Mouse (Mus musculus): Measurements from ENCODE around the gene Ccser1. TPM values are rescaled to one million over a fixed set of nuclear protein-coding genes. Genes with fewer than 3 reads are reported as not detected.
A peak's percentile ranks its signal among the peaks of the same experiment; 100 is the strongest.

The Ccser1 gene
- polyA plus RNA-seq, 1 experiment from 2014 or later: 5.1 TPM

DNA sequence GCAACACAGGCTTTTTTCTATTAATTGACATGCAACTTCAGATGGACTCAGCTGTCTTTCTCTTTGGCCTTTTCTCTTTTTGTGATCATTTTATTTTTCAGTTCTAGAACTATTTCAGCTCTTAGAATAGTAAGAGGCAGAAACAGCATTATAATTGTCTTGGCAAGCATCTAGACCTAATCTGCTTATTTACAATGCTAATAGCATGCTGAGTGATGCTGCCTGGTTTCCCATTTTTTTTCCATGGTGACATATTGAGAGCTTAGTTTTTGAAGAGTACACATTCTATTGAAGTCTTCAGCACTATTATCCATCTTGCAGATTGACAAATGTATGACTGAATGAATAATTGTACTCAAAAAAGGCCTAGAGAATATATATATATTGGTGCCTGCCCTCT, 401.6 kb downstream of the Ccser1 start:
- ATAC-seq (replicated peaks; ENCODE audit: insufficient number of reproducible peaks, low FRiP score, low TSS enrichment, low read depth): no peak
- no peaks in the 10 kb centered on the region for H3K9me3 ChIP-seq (replicated peaks; ENCODE audit: control insufficient read depth, low read length)
- H3K9ac ChIP-seq (replicated peaks; ENCODE audit: low read length): no peak overlapping the region
- no peak overlapping the region for H3K4me2 ChIP-seq (ENCODE audit: low read depth, low read length)
- H3K4me1 ChIP-seq (ENCODE audit: control insufficient read depth, insufficient read depth, low read length): no peaks in the 10 kb centered on the region
- no peaks in the 10 kb centered on the region for H3K36me3 ChIP-seq (replicated peaks; ENCODE audit: control insufficient read depth, insufficient read depth, low read depth, low read length)
- no peak for DNase-seq (ENCODE audit: low spot score)
- H3K4me3 ChIP-seq (ENCODE audit: low read depth, low read length): no peak overlapping the region
- no peaks in the 10 kb centered on the region for H3K27me3 ChIP-seq (ENCODE audit: control insufficient read depth, insufficient read depth, low read length)
- H3K27ac ChIP-seq (replicated peaks; ENCODE audit: low read depth, low read length): no peak overlapping the region

GRCm38 (mm10) chr6:61588999-61589398, 408.9 kb downstream of the Ccser1 start:
- DNase-seq (ENCODE audit: low spot score): no peak
- Histone ChIP-seq H3K4me2 (ENCODE audit: low read depth, low read length) (no peak overlapping the region), H3K27me3 (ENCODE audit: control insufficient read depth, insufficient read depth, low read length) (no peaks in the 10 kb centered on the region), H3K9ac (replicated peaks; ENCODE audit: low read length) (no peak overlapping the region), H3K4me1 (ENCODE audit: control insufficient read depth, insufficient read depth, low read length) (no peaks in the 10 kb centered on the region), H3K27ac (replicated peaks; ENCODE audit: low read depth, low read length) (no peak overlapping the region), H3K4me3 (ENCODE audit: low read depth, low read length) (no peak overlapping the region), H3K9me3 (replicated peaks; ENCODE audit: control insufficient read depth, low read length) (no peaks in the 10 kb centered on the region), H3K36me3 (replicated peaks; ENCODE audit: control insufficient read depth, insufficient read depth, low read depth, low read length) (no peaks in the 10 kb centered on the region)
- ATAC-seq (replicated peaks; ENCODE audit: insufficient number of reproducible peaks, low FRiP score, low TSS enrichment, low read depth): no peak
- 85% methylated on average over 2 of the region's 2 CpGs for WGBS

DNA sequence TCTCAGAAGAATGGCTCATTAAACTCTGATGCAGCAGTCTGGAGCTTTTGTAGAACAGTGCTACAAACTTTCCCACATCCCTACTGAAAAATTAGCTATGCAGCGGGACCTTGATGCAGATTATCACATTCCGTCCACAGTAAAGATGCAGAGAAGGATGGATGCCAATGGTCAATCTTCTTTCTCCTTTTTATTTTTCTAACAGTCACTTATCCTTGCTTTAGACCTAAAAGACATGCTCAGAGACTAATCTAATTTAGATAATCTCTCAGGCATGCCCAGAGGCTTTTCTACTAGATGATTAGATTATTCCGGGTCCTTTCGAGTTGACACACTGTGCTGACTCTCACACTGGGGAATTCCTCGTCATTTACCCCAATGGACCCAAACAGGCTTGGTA, 421.8 kb downstream of the Ccser1 start:
- DNase-seq (ENCODE audit: low spot score) (no peak), ATAC-seq (replicated peaks; ENCODE audit: insufficient number of reproducible peaks, low FRiP score, low TSS enrichment, low read depth) (no peak)
- 84% methylated on average over 5 of the region's 5 CpGs for WGBS
- no peaks in the 10 kb centered on the region for H3K36me3 ChIP-seq (replicated peaks; ENCODE audit: control insufficient read depth, insufficient read depth, low read depth, low read length)
- no peaks in the 10 kb centered on the region for H3K9me3 ChIP-seq (replicated peaks; ENCODE audit: control insufficient read depth, low read length)
- H3K27ac ChIP-seq (replicated peaks; ENCODE audit: low read depth, low read length): no peak overlapping the region
- no peaks in the 10 kb centered on the region for H3K4me1 ChIP-seq (ENCODE audit: control insufficient read depth, insufficient read depth, low read length)
- H3K4me3 ChIP-seq (ENCODE audit: low read depth, low read length): no peak overlapping the region
- H3K9ac ChIP-seq (replicated peaks; ENCODE audit: low read length): no peak overlapping the region
- H3K4me2 ChIP-seq (ENCODE audit: low read depth, low read length): no peak overlapping the region
- H3K27me3 ChIP-seq (ENCODE audit: control insufficient read depth, insufficient read depth, low read length): no peaks in the 10 kb centered on the region

GRCm38 (mm10) chr6:61614920-61615319, 434.8 kb downstream of the Ccser1 start:
- Histone ChIP-seq H3K36me3 (replicated peaks; ENCODE audit: control insufficient read depth, insufficient read depth, low read depth, low read length) (no peaks in the 10 kb centered on the region), H3K9me3 (replicated peaks; ENCODE audit: control insufficient read depth, low read length) (no peaks in the 10 kb centered on the region), H3K4me1 (ENCODE audit: control insufficient read depth, insufficient read depth, low read length) (no peaks in the 10 kb centered on the region), H3K27me3 (ENCODE audit: control insufficient read depth, insufficient read depth, low read length) (no peaks in the 10 kb centered on the region), H3K4me3 (ENCODE audit: low read depth, low read length) (no peak overlapping the region), H3K27ac (replicated peaks; ENCODE audit: low read depth, low read length) (no peak overlapping the region), H3K9ac (replicated peaks; ENCODE audit: low read length) (no peak overlapping the region), H3K4me2 (ENCODE audit: low read depth, low read length) (no peak overlapping the region)
- DNase-seq (ENCODE audit: low spot score) (no peak), ATAC-seq (replicated peaks; ENCODE audit: insufficient number of reproducible peaks, low FRiP score, low TSS enrichment, low read depth) (no peak)
- WGBS: 81% methylated on average over 4 of the region's 4 CpGs

- Histone ChIP-seq H3K4me3 (ENCODE audit: low read depth, low read length) (no peak overlapping the region), H3K27ac (replicated peaks; ENCODE audit: low read depth, low read length) (no peak overlapping the region), H3K4me2 (ENCODE audit: low read depth, low read length) (no peak overlapping the region), H3K36me3 (replicated peaks; ENCODE audit: control insufficient read depth, insufficient read depth, low read depth, low read length) (no peaks in the 10 kb centered on the region), H3K9ac (replicated peaks; ENCODE audit: low read length) (no peak overlapping the region), H3K4me1 (ENCODE audit: control insufficient read depth, insufficient read depth, low read length) (no peaks in the 10 kb centered on the region), H3K27me3 (ENCODE audit: control insufficient read depth, insufficient read depth, low read length) (no peaks in the 10 kb centered on the region), H3K9me3 (replicated peaks; ENCODE audit: control insufficient read depth, low read length) (no peaks in the 10 kb centered on the region)
- no peak for ATAC-seq (replicated peaks; ENCODE audit: insufficient number of reproducible peaks, low FRiP score, low TSS enrichment, low read depth)
- DNase-seq (ENCODE audit: low spot score): no peak
- 84% methylated on average over 3 of the region's 3 CpGs for WGBS
These were observed 441.6 kb downstream of the Ccser1 start for GRCm38 (mm10) chr6:61621707-61622106.

DNA sequence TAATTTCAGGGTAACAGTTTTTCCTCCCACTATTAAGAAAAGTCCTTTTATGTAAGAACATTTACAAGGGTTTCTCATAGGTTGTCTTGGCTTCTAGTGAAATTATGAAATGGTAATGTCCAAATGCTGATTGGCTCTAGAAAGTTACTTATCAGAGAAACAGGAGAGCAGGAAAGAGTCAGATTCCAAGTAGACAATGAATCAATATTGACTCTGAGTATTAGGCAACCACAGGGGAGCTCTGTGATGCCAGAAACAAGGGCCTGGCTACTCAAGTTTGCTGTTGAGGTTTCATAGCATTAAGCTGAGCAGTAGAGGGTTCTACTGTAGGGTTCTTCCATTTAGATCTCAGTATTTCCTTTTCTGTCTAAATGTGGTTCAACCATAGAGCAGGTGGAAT, 481.3 kb downstream of the Ccser1 start:
- H3K4me3 ChIP-seq (ENCODE audit: low read depth, low read length): no peak overlapping the region
- ATAC-seq (replicated peaks; ENCODE audit: insufficient number of reproducible peaks, low FRiP score, low TSS enrichment, low read depth) (no peak), DNase-seq (ENCODE audit: low spot score) (no peak)
- no peaks in the 10 kb centered on the region for H3K36me3 ChIP-seq (replicated peaks; ENCODE audit: control insufficient read depth, insufficient read depth, low read depth, low read length)
- no peaks in the 10 kb centered on the region for H3K9me3 ChIP-seq (replicated peaks; ENCODE audit: control insufficient read depth, low read length)
- H3K27me3 ChIP-seq (ENCODE audit: control insufficient read depth, insufficient read depth, low read length): no peaks in the 10 kb centered on the region
- no peak overlapping the region for H3K4me2 ChIP-seq (ENCODE audit: low read depth, low read length)
- H3K9ac ChIP-seq (replicated peaks; ENCODE audit: low read length): no peak overlapping the region
- H3K4me1 ChIP-seq (ENCODE audit: control insufficient read depth, insufficient read depth, low read length): no peaks in the 10 kb centered on the region
- H3K27ac ChIP-seq (replicated peaks; ENCODE audit: low read depth, low read length): no peak overlapping the region

- Histone ChIP-seq H3K27ac (replicated peaks; ENCODE audit: low read depth, low read length) (no peak overlapping the region), H3K4me1 (ENCODE audit: control insufficient read depth, insufficient read depth, low read length) (no peaks in the 10 kb centered on the region), H3K27me3 (ENCODE audit: control insufficient read depth, insufficient read depth, low read length) (no peaks in the 10 kb centered on the region), H3K4me3 (ENCODE audit: low read depth, low read length) (no peak overlapping the region), H3K9ac (replicated peaks; ENCODE audit: low read length) (no peak overlapping the region), H3K36me3 (replicated peaks; ENCODE audit: control insufficient read depth, insufficient read depth, low read depth, low read length) (no peaks in the 10 kb centered on the region), H3K9me3 (replicated peaks; ENCODE audit: control insufficient read depth, low read length) (no peaks in the 10 kb centered on the region), H3K4me2 (ENCODE audit: low read depth, low read length) (no peak overlapping the region)
- no peak for DNase-seq (ENCODE audit: low spot score)
- 63% methylated on average over 1 of the region's 1 CpGs for WGBS
- ATAC-seq (replicated peaks; ENCODE audit: insufficient number of reproducible peaks, low FRiP score, low TSS enrichment, low read depth): no peak
These were observed 484.4 kb downstream of the Ccser1 start for GRCm38 (mm10) chr6:61664572-61664971.

DNA sequence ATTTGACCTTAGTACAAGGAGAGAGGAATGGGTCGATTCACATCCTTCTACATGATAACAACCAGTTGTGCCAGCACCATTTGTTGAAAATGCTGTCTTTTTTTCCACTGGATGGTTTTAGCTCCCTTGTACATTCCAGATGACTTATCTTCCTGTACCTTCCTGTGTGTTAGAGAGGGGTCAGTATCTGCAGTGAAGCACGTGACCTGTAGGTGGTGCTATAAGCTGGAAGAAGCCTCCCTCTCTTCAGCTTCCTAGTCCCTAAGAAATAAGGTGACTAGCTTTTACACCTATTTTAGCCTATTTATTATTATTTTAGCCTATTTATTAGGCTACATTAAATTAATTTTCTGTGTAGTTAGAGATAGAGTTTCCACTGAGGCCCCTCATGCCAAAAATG, 506.9 kb downstream of the Ccser1 start:
- Histone ChIP-seq H3K36me3 (replicated peaks; ENCODE audit: control insufficient read depth, insufficient read depth, low read depth, low read length) (no peaks in the 10 kb centered on the region), H3K27me3 (ENCODE audit: control insufficient read depth, insufficient read depth, low read length) (no peaks in the 10 kb centered on the region), H3K4me1 (ENCODE audit: control insufficient read depth, insufficient read depth, low read length) (no peaks in the 10 kb centered on the region), H3K9me3 (replicated peaks; ENCODE audit: control insufficient read depth, low read length) (no peaks in the 10 kb centered on the region), H3K4me3 (ENCODE audit: low read depth, low read length) (no peak overlapping the region), H3K9ac (replicated peaks; ENCODE audit: low read length) (no peak overlapping the region), H3K27ac (replicated peaks; ENCODE audit: low read depth, low read length) (no peak overlapping the region), H3K4me2 (ENCODE audit: low read depth, low read length) (no peak overlapping the region)
- ATAC-seq (replicated peaks; ENCODE audit: insufficient number of reproducible peaks, low FRiP score, low TSS enrichment, low read depth) (no peak), DNase-seq (ENCODE audit: low spot score) (peak; percentile 24)
- WGBS: 28% methylated on average over 2 of the region's 2 CpGs

DNA sequence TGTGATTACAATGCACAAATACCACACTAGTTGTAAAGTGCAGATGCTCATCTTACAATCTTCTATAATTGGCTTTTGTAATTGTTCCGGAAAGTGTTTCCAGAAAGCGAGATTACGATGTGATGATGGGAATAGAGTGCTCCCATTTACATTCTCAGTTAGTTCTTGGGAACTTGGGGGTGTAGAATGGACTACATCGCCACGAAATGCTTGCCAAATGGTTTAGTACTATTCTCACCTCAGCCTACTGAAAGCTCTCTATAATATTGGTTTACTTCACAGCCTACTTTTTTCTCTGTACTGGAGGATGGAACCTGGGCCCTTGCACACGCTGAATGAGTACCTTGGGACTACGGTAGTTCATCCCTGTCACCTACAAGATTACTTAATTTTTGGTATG, 522.9 kb downstream of the Ccser1 start:
- H3K27ac ChIP-seq (replicated peaks; ENCODE audit: low read depth, low read length): no peak overlapping the region
- H3K4me3 ChIP-seq (ENCODE audit: low read depth, low read length): no peak overlapping the region
- no peaks in the 10 kb centered on the region for H3K9me3 ChIP-seq (replicated peaks; ENCODE audit: control insufficient read depth, low read length)
- DNase-seq (ENCODE audit: low spot score) (no peak), ATAC-seq (replicated peaks; ENCODE audit: insufficient number of reproducible peaks, low FRiP score, low TSS enrichment, low read depth) (no peak)
- 89% methylated on average over 7 of the region's 7 CpGs for WGBS
- H3K4me2 ChIP-seq (ENCODE audit: low read depth, low read length): no peak overlapping the region
- H3K4me1 ChIP-seq (ENCODE audit: control insufficient read depth, insufficient read depth, low read length): no peaks in the 10 kb centered on the region
- H3K27me3 ChIP-seq (ENCODE audit: control insufficient read depth, insufficient read depth, low read length): no peaks in the 10 kb centered on the region
- H3K9ac ChIP-seq (replicated peaks; ENCODE audit: low read length): no peak overlapping the region
- H3K36me3 ChIP-seq (replicated peaks; ENCODE audit: control insufficient read depth, insufficient read depth, low read depth, low read length): no peaks in the 10 kb centered on the region

Measured in embryonic facial prominence, embryonic 11.5 days (tissue).